Mouse (Mus musculus) layer of hippocampus, adult 6 months (tissue): ENCODE data around the gene Rhbdd3. TPM values are rescaled to one million over a fixed set of nuclear protein-coding genes. Genes with fewer than 3 reads are reported as not detected.

Experiments used
- long read RNA-seq, 2 experiments: library from polyadenylated mRNA; unstranded; transcript quantifications; one replicate each; pipeline ENCODE4 v2.0.0; 2019 to 2020
- polyA plus RNA-seq: library from polyadenylated mRNA; unstranded; fragments of <200 nt; fragmentation: Nextera tagmentation; gene quantifications from 2 replicates; pipeline ENCODE4 v1.2.3, GENCODE M21; 2021

Rhbdd3 gene
- polyA plus RNA-seq, result 21.3 and 23.8 TPM in 2 replicates
- long read RNA-seq, experiment 1, transcript Rhbdd3-202 (9 exons, 2,333 nt), result major isoform, 18 of 44 reads
- long read RNA-seq, experiment 1, partial matches to known transcripts, result 8 of 44 reads
- long read RNA-seq, experiment 1, other reads (novel, unspliced or antisense), result 13 of 44 reads
- long read RNA-seq, experiment 2, transcript Rhbdd3-202 (9 exons, 2,333 nt), result major isoform, 47 of 112 reads
- long read RNA-seq, experiment 2, partial matches to known transcripts, result 22 of 112 reads
- long read RNA-seq, experiment 2, other reads (novel, unspliced or antisense), result 39 of 112 reads

DNA sequence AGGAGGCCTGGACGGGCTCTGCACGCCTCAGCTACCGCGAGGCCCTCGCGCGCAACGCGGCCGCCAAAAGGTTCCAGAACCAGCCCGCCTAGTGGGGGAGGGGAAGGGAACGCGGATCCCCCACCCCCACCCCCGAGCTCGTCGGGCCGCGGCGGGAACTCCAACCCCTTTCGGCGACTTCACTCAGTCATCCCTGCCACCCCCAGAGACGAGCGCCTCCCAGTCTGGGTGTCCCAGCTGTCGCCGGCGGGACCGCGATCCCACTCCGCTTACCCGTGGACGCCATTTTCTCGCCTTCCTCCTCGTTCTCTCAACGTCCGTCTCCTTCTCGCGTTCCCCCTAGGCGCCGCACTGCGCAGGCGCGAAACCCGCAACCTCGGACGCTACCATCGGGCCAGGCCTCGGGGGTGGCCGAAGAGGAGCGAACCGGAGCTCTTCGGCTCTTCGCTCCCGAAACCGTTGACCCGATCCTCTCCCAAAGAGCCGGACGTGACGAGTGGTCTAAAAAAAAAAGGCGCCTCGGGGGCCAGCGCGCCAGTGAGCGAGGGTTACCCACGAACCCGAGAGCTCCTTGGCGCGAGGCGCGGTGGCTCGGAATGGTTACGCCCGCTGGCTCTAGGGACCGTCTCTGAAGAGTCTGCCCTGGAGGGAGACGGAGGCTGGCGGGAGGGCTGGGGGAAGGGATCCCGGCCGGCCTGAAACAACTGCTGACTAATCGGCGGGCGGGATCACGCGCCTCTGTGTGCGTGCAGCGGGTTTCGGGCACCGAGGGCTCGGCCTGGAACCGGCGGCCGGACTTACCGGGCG, at the start of gene Rhbdd3, which contains the start of gene Ewsr1:
Gene Rhbdd3 (plus strand): TSS at position 191 of the 807 bp plus-strand sequence.
Gene Ewsr1 (minus strand): TSS at position 531 of the 807 bp plus-strand sequence.

DNA sequence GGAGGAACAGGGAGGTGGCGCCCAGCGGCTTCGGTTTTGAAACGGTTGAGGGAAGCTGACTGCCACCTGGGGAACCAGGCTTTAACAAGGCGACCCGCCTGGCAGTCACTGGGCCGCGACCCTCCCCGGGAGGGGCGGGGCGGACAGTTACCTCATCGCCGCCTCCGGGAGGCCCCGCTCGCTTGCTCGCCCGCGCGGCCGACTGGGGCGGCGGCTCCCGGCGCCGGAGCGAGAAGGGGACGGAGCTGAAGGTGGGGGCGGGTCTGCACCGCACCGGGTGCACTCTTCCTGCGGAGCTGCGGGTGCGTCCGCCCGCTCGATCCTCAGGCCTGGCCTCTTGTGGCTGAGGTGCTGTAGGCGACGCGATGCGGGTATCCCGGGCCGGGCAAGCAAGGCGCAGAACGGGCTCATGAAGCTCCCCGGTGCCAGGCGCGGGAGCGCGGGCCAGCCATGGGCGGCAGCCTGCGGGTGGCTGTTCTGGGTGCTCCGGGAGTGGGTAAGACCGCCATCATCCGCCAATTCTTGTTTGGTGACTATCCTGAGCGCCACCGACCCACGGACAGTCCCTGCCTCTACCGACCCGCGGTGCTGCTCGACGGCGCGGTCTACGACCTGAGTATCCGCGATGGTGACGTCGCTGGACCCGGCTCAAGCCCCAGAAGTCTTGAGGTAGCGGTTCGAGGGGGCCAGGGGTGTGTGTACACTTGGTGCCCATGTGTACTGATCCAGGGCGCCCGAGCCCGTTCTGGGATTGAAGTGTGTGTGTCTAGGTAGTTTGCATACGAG, 40.7 kb upstream of the Rhbdd3 start, which contains the start of gene Rasl10a:
Gene Rasl10a (plus strand): TSS at position 273 of the 786 bp plus-strand sequence.

DNA sequence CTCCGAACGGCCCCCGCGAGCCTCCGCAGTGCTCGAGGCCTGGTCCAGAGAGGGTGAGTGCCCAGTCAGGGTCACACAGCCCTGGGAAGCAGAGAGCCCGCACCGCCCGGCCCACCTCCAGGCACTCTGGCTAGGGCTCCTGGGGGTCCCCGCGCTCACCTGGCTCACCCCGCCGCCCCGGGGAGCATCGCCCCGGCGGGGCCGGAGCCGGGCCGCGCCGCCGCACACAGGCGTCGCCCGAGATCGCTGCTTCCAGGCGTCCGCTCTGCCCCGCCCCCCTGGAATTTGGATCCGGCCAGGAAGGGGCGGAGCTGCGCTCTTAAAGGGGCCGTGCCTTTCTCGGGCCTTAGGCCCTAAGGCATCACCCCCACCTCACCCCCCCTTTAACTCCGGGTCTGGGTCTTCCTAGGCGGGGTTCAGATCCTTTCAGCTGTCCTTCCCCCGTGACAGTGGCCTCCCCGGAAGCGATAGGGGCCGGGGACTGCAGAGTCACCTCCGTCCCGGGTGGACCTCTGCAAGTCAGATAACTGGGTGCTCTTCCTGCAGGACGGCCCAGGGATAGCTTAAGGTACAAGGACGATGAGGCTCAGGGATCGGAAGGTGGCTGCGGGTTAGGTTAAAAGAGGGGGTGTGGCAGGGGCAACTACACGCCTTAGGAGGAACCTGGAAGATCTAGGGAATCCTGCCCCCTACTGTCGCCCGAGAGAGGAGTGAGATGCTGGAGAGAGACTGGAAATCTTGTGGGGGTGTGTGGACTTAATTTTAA, 33.5 kb upstream of the Rhbdd3 start, which contains the start of gene Gas2l1:
Gene Gas2l1 (minus strand): TSS at position 272 of the 766 bp plus-strand sequence.

DNA sequence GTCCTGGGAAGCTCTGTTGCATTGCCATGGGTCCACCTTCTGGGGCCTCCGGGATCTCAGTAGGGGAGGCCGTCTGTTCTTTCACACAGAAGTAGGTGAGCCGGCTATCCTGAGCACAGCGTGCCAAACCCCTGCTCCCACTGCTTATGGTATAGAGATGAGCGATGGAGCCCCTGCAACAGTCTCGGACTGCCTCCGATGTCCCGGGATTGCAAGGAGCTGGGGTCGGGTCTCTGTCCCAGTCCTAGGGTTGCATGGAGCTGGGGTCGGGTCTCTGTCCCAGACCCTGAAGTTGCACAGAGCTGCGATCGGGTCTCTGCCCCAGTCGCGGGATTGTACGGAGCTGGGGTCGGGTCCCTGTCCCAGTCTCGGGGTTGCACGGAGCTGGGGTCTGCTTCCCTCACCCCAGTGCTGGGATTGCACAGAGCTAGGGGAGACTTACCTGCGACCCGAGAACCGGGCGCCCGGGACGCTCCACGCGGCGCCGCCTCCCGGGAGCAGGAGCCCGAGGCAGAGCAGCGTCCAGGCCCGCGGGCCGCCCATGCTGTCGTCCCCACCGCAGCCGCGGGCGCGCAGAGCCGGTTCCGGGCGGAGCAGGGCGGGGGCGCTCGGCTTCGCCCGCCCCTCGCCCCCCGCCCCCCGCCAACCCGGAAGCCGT, 53.1 kb downstream of the Rhbdd3 start, which contains the start of gene Emid1:
Gene Emid1 (minus strand): TSS at position 578 of the 658 bp plus-strand sequence.

Other genes starting within 250 kb of the Rhbdd3 start
- 18.3 and 18.7 TPM in 2 replicates for gene Nf2, start 249.4 kb upstream of the Rhbdd3 start, polyA plus RNA-seq
- gene Nipsnap1, start 225.0 kb upstream of the Rhbdd3 start, polyA plus RNA-seq, result 102 and 117 TPM in 2 replicates
- gene Thoc5, start 203.6 kb upstream of the Rhbdd3 start, polyA plus RNA-seq, result 25.4 and 28.2 TPM in 2 replicates
- gene Nefh, start 150.9 kb upstream of the Rhbdd3 start, polyA plus RNA-seq, result 12.1 and 15.7 TPM in 2 replicates
- gene Ap1b1, start 112.1 kb upstream of the Rhbdd3 start, polyA plus RNA-seq, result 94.4 and 139 TPM in 2 replicates
- 125 and 143 TPM in 2 replicates for gene Rasl10a, start 40.8 kb upstream of the Rhbdd3 start, polyA plus RNA-seq
- 17.9 and 24.5 TPM in 2 replicates for gene Gas2l1, start 33.6 kb upstream of the Rhbdd3 start, polyA plus RNA-seq
- gene Ewsr1, start 340 bp downstream of the Rhbdd3 start, polyA plus RNA-seq, result 115 and 120 TPM in 2 replicates
- gene Emid1, start 53.3 kb downstream of the Rhbdd3 start, polyA plus RNA-seq, result 6.5 and 6.8 TPM in 2 replicates
- 2.2 and 2.8 TPM in 2 replicates for gene Kremen1, start 162.6 kb downstream of the Rhbdd3 start, polyA plus RNA-seq